Mouse (Mus musculus) embryonic facial prominence, embryonic 15.5 days (tissue): ENCODE data around the gene Trpv4. TPM values are rescaled to one million over a fixed set of nuclear protein-coding genes. Genes with fewer than 3 reads are reported as not detected.

Source experiments
- ATAC-seq: fragments of 200-750 bp; cut with Nextera tagmentation; 2 replicates; pipeline ENCODE4 v1.8.0; 2017; ENCODE audit warnings: low read depth, moderate TSS enrichment; ENCODE audit not compliant: insufficient number of reproducible peaks, low FRiP score, low TSS enrichment
- H3K27ac ChIP-seq: fragments of 300-500 bp; sonication (generic); replicated peaks from 2 replicates; pipeline ENCODE4 v1.5.1; 2015; ENCODE audit warnings: mild to moderate bottlenecking, inconsistent platforms
- H3K27me3 ChIP-seq: fragments of 300-500 bp; sonication (generic); 2 replicates; pipeline ENCODE4 v1.6.1; 2015; ENCODE audit warnings: inconsistent platforms
- H3K36me3 ChIP-seq: fragments of 300-500 bp; sonication (generic); 2 replicates; pipeline ENCODE4 v1.6.1; 2015; ENCODE audit warnings: mild to moderate bottlenecking, inconsistent platforms
- H3K4me1 ChIP-seq: fragments of 300-500 bp; sonication (generic); 2 replicates; pipeline ENCODE4 v1.6.1; 2015; ENCODE audit warnings: inconsistent platforms
- H3K4me2 ChIP-seq: fragments of 300-500 bp; sonication (generic); replicated peaks from 2 replicates; pipeline ENCODE4 v1.6.1; 2015; ENCODE audit warnings: mild to moderate bottlenecking, inconsistent platforms
- H3K4me3 ChIP-seq: fragments of 300-500 bp; sonication (generic); replicated peaks from 2 replicates; pipeline ENCODE4 v1.5.1; 2015; ENCODE audit warnings: mild to moderate bottlenecking, inconsistent platforms
- H3K9ac ChIP-seq: fragments of 300-500 bp; sonication (generic); 2 replicates; pipeline ENCODE4 v1.6.1; 2015; ENCODE audit warnings: inconsistent platforms
- H3K9me3 ChIP-seq: fragments of 300-500 bp; sonication (generic); replicated peaks from 2 replicates; pipeline ENCODE4 v1.6.1; 2016; ENCODE audit warnings: inconsistent platforms
- WGBS: fragments of 180-500 bp; shearing (Covaris S2); methylation state at CpG from one replicate; pipeline ENCODE4 v1.1.7; 2015; 5-methylcytosine and 5-hydroxymethylcytosine counted together
- polyA plus RNA-seq: library from polyadenylated mRNA; unstranded; fragments of >200 nt; fragmentation: Nextera tagmentation; extraction: Ambion mirVana; gene quantifications from 2 replicates; pipeline ENCODE4 v1.2.1, GENCODE M21; 2015

Gene Trpv4
- polyA plus RNA-seq, 1 experiment from 2014 or later: 15.0 TPM

DNA sequence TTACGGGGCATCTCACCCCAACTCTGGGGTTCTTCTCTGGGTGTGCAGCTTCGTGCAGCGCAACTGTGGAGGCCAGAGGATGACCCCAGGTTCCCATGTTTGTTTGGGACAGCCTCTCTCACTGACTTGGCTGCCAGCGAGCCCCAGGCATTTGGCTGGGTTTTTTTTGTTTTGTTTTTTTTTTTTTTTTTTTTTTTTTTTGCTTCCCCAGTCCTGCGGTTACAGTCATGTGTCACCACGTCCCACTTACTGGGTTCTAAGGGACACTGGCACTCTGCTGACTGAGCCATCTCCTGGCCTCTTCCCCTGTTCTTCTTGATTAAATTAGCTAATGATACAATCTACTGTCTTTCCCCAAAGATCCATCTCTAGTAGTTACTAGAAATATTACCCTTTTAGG is 60.6 kb downstream of the Trpv4 start:
- H3K9me3 ChIP-seq: no peaks in the 10 kb centered on the region
- no peaks in the 10 kb centered on the region for H3K36me3 ChIP-seq
- H3K27me3 ChIP-seq: no peaks in the 10 kb centered on the region
- peaks cover 40% of the 10 kb centered on the region for H3K4me1 ChIP-seq
- no peak overlapping the region for H3K27ac ChIP-seq
- no peak overlapping the region for H3K4me3 ChIP-seq
- H3K4me2 ChIP-seq: no peak overlapping the region
- WGBS: 38% methylated on average over 6 of the region's 6 CpGs
- H3K9ac ChIP-seq: no peak overlapping the region
- no peak for ATAC-seq

DNA sequence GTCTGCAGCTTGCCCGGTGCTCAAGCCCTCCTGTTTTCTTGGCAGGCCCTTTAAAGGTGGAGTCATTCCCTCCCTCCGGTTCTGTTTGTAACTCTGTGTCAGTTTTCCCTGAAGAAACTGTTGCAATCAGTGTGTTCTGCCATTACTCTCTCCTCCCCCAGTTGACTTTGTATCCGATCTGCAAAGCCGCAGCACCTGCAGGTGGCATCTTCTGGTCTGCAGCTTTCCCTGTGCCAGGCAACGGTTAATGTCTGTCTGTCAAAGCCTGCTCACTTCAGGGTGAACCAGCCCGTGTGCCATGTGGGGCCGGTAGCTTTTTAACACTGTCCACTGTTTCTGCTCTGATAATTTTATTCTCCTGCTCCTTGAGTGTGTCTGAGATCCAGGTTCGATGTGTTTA is 61.0 kb downstream of the Trpv4 start:
- 38% methylated on average over 8 of the region's 8 CpGs for WGBS
- Histone ChIP-seq H3K27ac (no peak overlapping the region; the same call in 1 of the 2 replicates), H3K4me1 (peaks cover 44% of the 10 kb centered on the region), H3K4me3 (no peak overlapping the region), H3K4me2 (no peak overlapping the region), H3K27me3 (no peaks in the 10 kb centered on the region), H3K36me3 (no peaks in the 10 kb centered on the region), H3K9me3 (no peaks in the 10 kb centered on the region), H3K9ac (no peak overlapping the region)
- ATAC-seq: no peak

DNA sequence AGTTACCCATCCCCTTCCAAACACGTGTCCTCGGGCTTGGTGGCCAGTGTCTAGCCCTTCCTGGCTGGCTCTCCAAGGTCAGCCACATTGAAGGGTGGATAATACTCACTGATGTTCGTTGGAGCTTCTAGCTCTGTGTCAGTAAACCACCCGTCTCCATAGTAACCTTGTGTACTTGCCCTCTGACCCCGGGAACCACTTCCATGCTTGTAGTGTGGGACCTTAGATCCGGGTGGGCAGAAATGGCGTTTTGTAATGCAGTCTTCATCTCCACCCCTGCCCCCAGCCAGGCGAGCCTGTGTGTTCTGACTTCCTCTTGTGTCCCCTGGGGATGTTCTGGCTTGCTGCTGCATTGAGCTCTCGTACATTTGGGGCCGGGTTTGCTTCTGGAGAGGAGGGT is 61.6 kb downstream of the Trpv4 start:
- WGBS: 18% methylated on average over 10 of the region's 10 CpGs
- no peak for ATAC-seq
- H3K9ac ChIP-seq: no peak overlapping the region
- no peaks in the 10 kb centered on the region for H3K9me3 ChIP-seq
- H3K36me3 ChIP-seq: no peaks in the 10 kb centered on the region
- H3K27me3 ChIP-seq: no peaks in the 10 kb centered on the region
- H3K4me1 ChIP-seq: peaks cover 46% of the 10 kb centered on the region
- no peak overlapping the region for H3K4me2 ChIP-seq
- H3K27ac ChIP-seq: no peak overlapping the region
- no peak overlapping the region for H3K4me3 ChIP-seq

DNA sequence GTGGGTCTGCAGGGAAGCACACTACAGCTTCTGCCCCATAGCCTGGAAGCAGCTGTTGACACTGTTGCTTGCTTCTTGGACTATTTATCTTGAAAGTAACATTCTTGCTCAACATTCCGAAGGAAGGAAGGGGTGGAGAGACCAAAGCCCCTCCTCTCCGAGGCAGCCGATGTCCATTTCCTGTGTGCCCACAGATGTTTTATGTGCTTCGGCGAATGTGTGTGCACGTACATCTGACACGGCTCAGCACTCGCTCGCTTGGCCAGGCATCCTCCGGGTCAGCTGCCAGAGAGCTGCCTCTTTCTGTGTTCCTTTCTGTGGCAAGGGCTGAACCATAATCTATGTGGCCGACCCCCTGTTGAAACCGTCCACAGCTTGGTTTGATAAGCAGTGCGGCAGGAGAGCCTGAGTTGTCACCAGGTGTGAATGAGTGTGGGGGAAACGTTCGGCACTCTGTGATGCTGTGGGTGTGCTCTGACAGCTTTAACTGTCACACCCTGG is 63.4 kb downstream of the Trpv4 start:
- H3K9me3 ChIP-seq: no peaks in the 10 kb centered on the region
- H3K4me1 ChIP-seq: peaks cover 46% of the 10 kb centered on the region
- H3K4me3 ChIP-seq: no peak overlapping the region
- ATAC-seq: no peak
- WGBS: 39% methylated on average over 15 of the region's 15 CpGs
- H3K27me3 ChIP-seq: no peaks in the 10 kb centered on the region
- peak overlapping the region; percentile 58; the same call in 1 of the 2 replicates for H3K27ac ChIP-seq
- H3K9ac ChIP-seq: no peak overlapping the region
- H3K4me2 ChIP-seq: 0 out of 2 replicates have a peak overlapping the region, but pooled peaks have one; percentile 6
- no peaks in the 10 kb centered on the region for H3K36me3 ChIP-seq

DNA sequence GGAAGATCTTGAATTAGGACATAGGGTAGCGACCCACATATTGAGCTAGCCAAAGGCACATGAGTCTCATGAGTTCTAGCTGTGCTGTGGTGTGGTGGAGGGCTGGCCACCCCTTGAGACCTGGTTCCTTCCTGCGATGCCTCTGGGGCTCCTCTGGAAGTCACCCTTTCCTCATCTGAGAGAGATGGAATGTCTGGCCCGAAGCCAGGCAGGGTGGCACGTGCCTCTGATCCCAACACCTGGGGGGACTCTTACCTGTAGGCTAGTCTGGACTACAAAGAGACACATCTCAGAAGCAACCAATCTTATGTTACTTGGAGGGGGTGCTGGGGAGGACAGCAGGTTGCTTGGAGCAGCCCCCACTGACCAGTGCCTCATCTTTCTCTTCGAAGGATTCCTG is 64.3 kb downstream of the Trpv4 start:
- H3K9ac ChIP-seq: no peak overlapping the region
- H3K9me3 ChIP-seq: no peaks in the 10 kb centered on the region
- H3K4me2 ChIP-seq: no peak overlapping the region
- H3K4me1 ChIP-seq: peaks cover 46% of the 10 kb centered on the region
- 0 out of 2 replicates have a peak overlapping the region, but pooled peaks have one; percentile 58 for H3K27ac ChIP-seq
- ATAC-seq: no peak
- H3K27me3 ChIP-seq: no peaks in the 10 kb centered on the region
- H3K36me3 ChIP-seq: no peaks in the 10 kb centered on the region
- 68% methylated on average over 5 of the region's 5 CpGs for WGBS
- H3K4me3 ChIP-seq: no peak overlapping the region

DNA sequence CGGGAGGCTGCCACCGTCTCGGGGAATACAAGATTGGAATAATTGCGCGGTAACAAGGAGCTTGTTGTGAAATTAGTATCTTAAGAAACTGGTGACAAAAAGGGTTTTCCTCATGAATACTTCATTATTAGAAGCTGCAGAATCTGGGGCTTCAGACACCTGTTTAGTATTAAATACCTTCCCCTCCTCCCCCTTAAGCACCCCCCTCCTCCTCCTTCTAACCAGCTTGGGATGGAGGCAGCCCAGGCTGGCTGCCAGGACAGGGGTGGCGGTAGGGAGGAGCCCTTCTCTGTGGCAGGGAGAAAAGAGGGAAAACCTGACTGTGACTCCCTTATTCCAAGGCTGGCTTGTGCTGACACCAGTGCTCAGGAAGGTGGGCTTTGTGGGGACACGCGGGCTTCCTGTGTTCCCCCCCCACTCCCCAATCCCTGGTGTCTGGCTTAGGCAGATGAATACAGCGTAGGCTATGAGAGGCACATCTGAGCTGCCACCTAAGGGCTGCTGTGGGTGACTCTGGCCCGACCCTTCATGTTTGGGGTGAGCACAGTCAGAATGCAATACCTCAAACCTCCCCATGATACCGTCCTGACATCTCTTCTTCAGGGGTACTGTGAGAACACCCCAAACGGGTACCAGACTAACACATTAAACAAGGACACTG is 64.9 kb downstream of the Trpv4 start:
- WGBS: 43% methylated on average over 12 of the region's 12 CpGs
- H3K9me3 ChIP-seq: no peaks in the 10 kb centered on the region
- H3K9ac ChIP-seq: no peak overlapping the region
- 0 out of 2 replicates have a peak, but pooled peaks have one; percentile 17 for ATAC-seq
- no peak overlapping the region for H3K4me3 ChIP-seq
- H3K4me1 ChIP-seq: peaks cover 50% of the 10 kb centered on the region
- no peak overlapping the region for H3K27ac ChIP-seq
- H3K36me3 ChIP-seq: no peaks in the 10 kb centered on the region
- no peaks in the 10 kb centered on the region for H3K27me3 ChIP-seq
- H3K4me2 ChIP-seq: no peak overlapping the region

DNA sequence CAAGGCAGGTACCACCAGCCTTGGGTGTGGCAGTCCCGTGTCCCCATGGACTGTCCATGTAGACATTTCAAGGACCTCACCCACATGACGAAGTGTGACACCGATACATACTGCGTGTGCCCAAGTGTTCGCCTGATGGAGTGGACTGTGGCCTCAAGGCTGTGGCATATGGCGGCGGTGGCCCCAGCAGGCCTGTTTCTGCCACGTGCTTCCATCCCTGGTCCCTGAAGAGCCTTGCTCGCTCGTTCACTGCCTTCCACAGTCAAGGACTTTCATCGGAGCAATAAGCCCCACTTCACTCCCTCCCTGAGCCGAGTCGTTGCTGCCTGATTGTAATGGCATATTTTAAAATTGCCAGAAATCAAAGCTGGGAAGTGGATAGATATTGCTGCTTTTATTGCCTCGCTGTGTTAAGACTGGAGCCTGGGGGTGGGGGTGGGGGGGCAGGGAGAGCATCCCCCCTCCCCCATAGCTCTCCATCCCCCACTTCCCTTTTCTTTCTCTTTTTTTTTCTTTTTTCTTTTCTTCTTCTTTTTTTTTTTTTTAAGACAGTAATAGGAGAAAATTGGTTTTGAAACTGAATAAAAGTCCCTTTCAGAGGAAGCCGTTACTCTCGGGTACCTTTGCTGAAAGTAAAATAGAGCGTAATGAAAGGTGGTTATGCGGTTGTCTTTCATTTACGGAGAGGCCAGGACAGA is 65.6 kb downstream of the Trpv4 start:
- H3K9me3 ChIP-seq: no peaks in the 10 kb centered on the region
- WGBS: 45% methylated on average over 19 of the region's 19 CpGs

DNA sequence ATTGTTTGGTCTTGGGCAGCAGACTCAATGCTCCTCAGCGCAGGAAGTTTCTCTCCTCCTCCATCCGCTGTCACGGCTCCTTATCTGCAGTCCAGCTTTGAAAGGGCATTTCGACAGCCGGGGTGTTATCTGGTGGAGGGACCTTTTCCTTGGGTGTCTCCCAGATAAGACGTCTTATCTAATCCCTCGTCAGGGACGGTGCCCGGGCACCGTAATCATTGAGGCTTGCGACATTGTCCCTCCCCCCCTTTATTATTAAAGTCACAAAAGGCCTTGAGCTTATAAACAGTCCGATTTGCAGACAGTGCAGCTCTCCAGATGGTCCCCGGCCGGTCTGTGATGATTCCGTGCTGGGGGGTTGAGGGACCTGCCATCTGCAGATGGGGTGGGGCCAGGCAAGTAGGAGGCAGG is 67.1 kb downstream of the Trpv4 start:
- H3K4me2 ChIP-seq: no peak overlapping the region
- no peak overlapping the region for H3K27ac ChIP-seq
- no peaks in the 10 kb centered on the region for H3K27me3 ChIP-seq
- WGBS: 54% methylated on average over 15 of the region's 15 CpGs
- peaks cover 34% of the 10 kb centered on the region for H3K4me1 ChIP-seq
- H3K9ac ChIP-seq: no peak overlapping the region
- no peak overlapping the region for H3K4me3 ChIP-seq
- H3K9me3 ChIP-seq: no peaks in the 10 kb centered on the region
- H3K36me3 ChIP-seq: no peaks in the 10 kb centered on the region
- ATAC-seq: no peak

More for the DNA sequence above, 65.6 kb downstream of the Trpv4 start:
- Histone ChIP-seq H3K36me3 (no peaks in the 10 kb centered on the region), H3K4me3 (no peak overlapping the region), H3K27me3 (no peaks in the 10 kb centered on the region), H3K4me2 (no peak overlapping the region), H3K9ac (no peak overlapping the region), H3K4me1 (peaks cover 48% of the 10 kb centered on the region), H3K27ac (no peak overlapping the region)
- ATAC-seq: no peak

DNA sequence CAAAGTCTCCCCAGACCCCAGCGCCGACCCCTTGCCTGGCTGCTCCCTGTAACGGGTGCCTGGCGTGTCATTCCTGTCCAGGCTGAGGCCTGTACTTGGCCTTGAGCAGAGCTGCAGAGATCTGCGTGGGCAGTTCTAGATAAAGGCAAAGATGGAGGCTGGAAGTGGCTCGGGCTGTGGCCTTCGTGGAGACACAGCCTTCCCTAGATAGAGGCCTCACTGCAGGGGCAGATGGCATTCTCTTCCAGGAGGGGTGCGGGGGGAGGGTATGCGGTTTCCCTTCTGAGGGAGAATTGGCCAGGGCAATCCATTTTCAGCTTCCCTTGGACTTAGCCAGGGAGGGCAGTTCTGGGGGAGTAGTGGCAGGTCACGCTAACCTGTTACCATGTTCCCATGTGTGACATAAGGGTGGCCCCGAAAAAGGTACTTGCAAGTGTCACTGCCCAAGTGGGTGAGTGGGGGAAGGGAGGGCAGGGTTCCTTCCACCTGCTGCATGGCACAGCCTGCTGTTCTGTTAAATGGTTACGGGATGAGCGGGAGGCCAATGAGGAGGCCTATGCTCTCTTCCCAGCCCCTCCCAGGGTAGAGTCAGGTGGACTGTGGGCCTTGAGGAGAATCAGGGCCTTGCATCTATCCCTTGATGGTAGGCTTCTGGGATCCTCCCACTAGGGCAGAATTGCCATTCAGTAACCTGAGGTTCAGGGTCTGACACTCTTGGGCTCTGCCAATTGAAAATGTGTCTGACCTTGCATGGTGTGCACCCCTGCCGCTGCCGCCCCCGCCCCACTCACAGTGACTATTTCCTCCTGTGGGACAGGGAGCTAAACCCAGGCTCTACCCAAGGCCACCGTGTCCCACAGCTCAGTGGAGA is 67.9 kb downstream of the Trpv4 start:
- 80% methylated on average over 17 of the region's 17 CpGs for WGBS
- Histone ChIP-seq H3K4me1 (peaks cover 37% of the 10 kb centered on the region), H3K36me3 (no peaks in the 10 kb centered on the region), H3K27me3 (peaks cover under 1% of the 10 kb centered on the region; the same call in 1 of the 2 replicates), H3K4me3 (no peak overlapping the region), H3K4me2 (no peak overlapping the region; the same call in 1 of the 2 replicates), H3K9ac (no peak overlapping the region), H3K9me3 (no peaks in the 10 kb centered on the region), H3K27ac (no peak overlapping the region)
- ATAC-seq: no peak

DNA sequence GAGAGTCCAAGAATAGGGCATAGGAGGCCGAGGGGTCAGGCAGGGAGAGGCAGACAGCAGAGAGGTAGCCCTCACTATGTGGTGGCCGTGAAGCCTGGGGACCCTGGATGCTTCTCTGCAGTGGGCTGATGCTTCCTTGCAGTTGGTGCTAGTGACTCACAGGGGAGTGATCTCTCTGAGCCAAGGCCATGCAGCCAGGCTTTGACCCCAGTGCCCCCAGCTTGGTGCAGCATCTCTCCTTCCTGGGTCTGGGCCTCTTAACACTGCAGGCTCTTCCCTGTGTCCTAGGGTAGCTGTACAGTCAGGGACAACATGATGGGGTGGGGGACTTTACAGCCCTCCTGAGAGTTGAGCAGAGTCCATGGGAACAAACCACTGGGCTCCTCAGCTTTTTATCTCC is 68.8 kb downstream of the Trpv4 start:
- Histone ChIP-seq H3K4me1 (peaks cover 39% of the 10 kb centered on the region), H3K27me3 (peaks cover 5% of the 10 kb centered on the region; the same call in 1 of the 2 replicates), H3K4me2 (no peak overlapping the region), H3K36me3 (no peaks in the 10 kb centered on the region), H3K9ac (no peak overlapping the region), H3K4me3 (no peak overlapping the region), H3K27ac (no peak overlapping the region), H3K9me3 (no peaks in the 10 kb centered on the region)
- ATAC-seq: no peak
- 33% methylated on average over 2 of the region's 2 CpGs for WGBS

DNA sequence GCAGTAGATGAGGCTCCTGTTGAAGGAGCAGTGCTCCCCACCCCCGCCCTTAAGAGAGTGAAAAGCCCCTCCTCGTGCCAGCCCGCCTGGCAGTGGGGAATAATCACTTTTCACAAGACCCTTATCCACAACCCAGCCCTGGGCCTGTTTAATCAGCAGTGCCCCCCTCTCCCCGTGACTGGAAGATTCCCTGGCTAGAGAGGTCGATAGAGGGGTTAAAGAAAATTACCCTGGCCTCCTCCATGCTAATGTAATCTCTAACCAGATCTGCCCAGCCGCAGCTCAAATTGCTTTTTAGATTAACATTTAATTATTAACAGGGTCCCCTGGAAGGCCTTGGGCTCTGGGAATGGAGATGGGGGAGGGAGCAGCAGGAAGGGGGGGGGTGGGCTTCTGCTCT is 69.2 kb downstream of the Trpv4 start:
- Histone ChIP-seq H3K9me3 (no peaks in the 10 kb centered on the region), H3K4me3 (no peak overlapping the region), H3K9ac (no peak overlapping the region), H3K4me2 (no peak overlapping the region), H3K4me1 (peaks cover 39% of the 10 kb centered on the region), H3K36me3 (no peaks in the 10 kb centered on the region), H3K27me3 (peaks cover 5% of the 10 kb centered on the region; the same call in 1 of the 2 replicates), H3K27ac (no peak overlapping the region)
- WGBS: 30% methylated on average over 6 of the region's 6 CpGs
- no peak for ATAC-seq
